Mouse (Mus musculus) limb, embryonic 13.5 days (tissue): ENCODE measurements around the gene Hdgfl1. TPM values are rescaled to one million over a fixed set of nuclear protein-coding genes. Genes with fewer than 3 reads are reported as not detected.
A peak's percentile ranks its signal among the peaks of the same experiment; 100 is the strongest.

ENCODE experiments used
- ATAC-seq: fragments of 200-750 bp; cut with Nextera tagmentation; 2 replicates; pipeline ENCODE4 v1.8.0; 2017; ENCODE audit warnings: low read depth, moderate number of reproducible peaks, moderate TSS enrichment; ENCODE audit not compliant: low FRiP score
- H3K27ac ChIP-seq: fragments of 300-500 bp; sonication (generic); 2 replicates; pipeline ENCODE4 v1.5.1; 2015; ENCODE audit warnings: inconsistent platforms, mild to moderate bottlenecking, moderate library complexity
- H3K27me3 ChIP-seq: fragments of 300-500 bp; sonication (generic); 2 replicates; pipeline ENCODE4 v1.6.1; 2015; ENCODE audit warnings: mild to moderate bottlenecking, inconsistent platforms
- H3K36me3 ChIP-seq: fragments of 300-500 bp; sonication (generic); 2 replicates; pipeline ENCODE4 v1.6.1; 2015; ENCODE audit warnings: inconsistent platforms, mild to moderate bottlenecking, moderate library complexity
- H3K4me1 ChIP-seq: fragments of 300-500 bp; sonication (generic); 2 replicates; pipeline ENCODE4 v1.6.1; 2015; ENCODE audit warnings: inconsistent platforms
- H3K4me2 ChIP-seq: fragments of 300-500 bp; sonication (generic); replicated peaks from 2 replicates; pipeline ENCODE4 v1.6.1; 2015; ENCODE audit warnings: inconsistent platforms, mild to moderate bottlenecking, moderate library complexity
- H3K4me3 ChIP-seq: fragments of 300-500 bp; sonication (generic); 2 replicates; pipeline ENCODE4 v1.5.1; 2015; ENCODE audit warnings: moderate library complexity, mild to moderate bottlenecking, inconsistent platforms
- H3K9ac ChIP-seq: fragments of 300-500 bp; sonication (generic); 2 replicates; pipeline ENCODE4 v1.6.1; 2015; ENCODE audit warnings: mild to moderate bottlenecking, inconsistent platforms
- H3K9me3 ChIP-seq: fragments of 300-500 bp; sonication (generic); 2 replicates; pipeline ENCODE4 v1.6.1; 2016; ENCODE audit warnings: inconsistent platforms
- whole genome bisulfite sequencing: fragments of 180-500 bp; shearing (Covaris S2); methylation state at CpG from one replicate; pipeline ENCODE4 v1.1.7; 2015; 5-methylcytosine and 5-hydroxymethylcytosine counted together
- polyA plus RNA-seq: library from polyadenylated mRNA; unstranded; fragments of >200 nt; fragmentation: Nextera tagmentation; extraction: Ambion mirVana; gene quantifications from 2 replicates; pipeline ENCODE4 v1.2.1, GENCODE M21; 2015

The Hdgfl1 gene
- polyA plus RNA-seq, 1 experiment from 2014 or later = not detected

- H3K27ac ChIP-seq = no peak overlapping the region
- no peaks in the 10 kb centered on the region for H3K9me3 ChIP-seq
- H3K36me3 ChIP-seq = no peaks in the 10 kb centered on the region
- H3K27me3 ChIP-seq = no peaks in the 10 kb centered on the region
- no peak overlapping the region for H3K4me3 ChIP-seq
- peaks cover 11% of the 10 kb centered on the region for H3K4me1 ChIP-seq
- no peak overlapping the region for H3K9ac ChIP-seq
- 84% methylated on average over 1 of the region's 1 CpGs for WGBS
- no peak for ATAC-seq
- no peak overlapping the region for H3K4me2 ChIP-seq
These were observed 49.0 kb downstream of the Hdgfl1 start for GRCm38 (mm10) chr13:26720917-26721316.

- 31% methylated on average over 5 of the region's 5 CpGs for WGBS
- Histone ChIP-seq H3K27me3 (no peaks in the 10 kb centered on the region), H3K9ac (no peak overlapping the region), H3K4me3 (no peak overlapping the region), H3K4me2 (no peak overlapping the region), H3K4me1 (peaks cover 12% of the 10 kb centered on the region), H3K9me3 (no peaks in the 10 kb centered on the region), H3K27ac (no peak overlapping the region), H3K36me3 (no peaks in the 10 kb centered on the region)
- peak; percentile 78 for ATAC-seq
These were observed 50.7 kb downstream of the Hdgfl1 start for GRCm38 (mm10) chr13:26719146-26719715.
